Mouse (Mus musculus) myocyte (in vitro differentiated cells): ENCODE measurements around the gene Stk38.

Experiments
- CEBPB ChIP-seq: IDR thresholded peaks from 2 replicates; pipeline ENCODE4 v1.6.1; 2011; ENCODE audit warnings: mild to moderate bottlenecking, moderate library complexity; ENCODE audit not compliant: poor library complexity, insufficient read depth, severe bottlenecking
- E2F4 ChIP-seq: IDR thresholded peaks from one replicate; pipeline ENCODE4 v1.6.1; 2011; ENCODE audit warnings: mild to moderate bottlenecking, control low read depth, moderate library complexity; ENCODE audit not compliant: insufficient read depth
- MAX ChIP-seq: IDR thresholded peaks from one replicate; pipeline ENCODE4 v1.6.1; 2011; ENCODE audit warnings: low read depth, mild to moderate bottlenecking, control low read depth
- MYOG ChIP-seq, 3 experiments: IDR thresholded peaks; one replicate each; pipeline ENCODE4 v1.6.1; 2011; ENCODE audit warnings: control low read depth in 2 of 3, low read depth in 2 of 3, mild to moderate bottlenecking in 2 of 3; ENCODE audit not compliant: insufficient read length in 2 of 3, control insufficient read depth in 1 of 3, insufficient read depth in 1 of 3
- POLR2A ChIP-seq: IDR thresholded peaks from one replicate; pipeline ENCODE4 v1.6.1; 2011; ENCODE audit warnings: low read depth, mild to moderate bottlenecking, control low read depth, moderate library complexity; ENCODE audit not compliant: insufficient read length
- POLR2AphosphoS2 ChIP-seq: IDR thresholded peaks from one replicate; pipeline ENCODE4 v1.6.1; 2011; ENCODE audit warnings: low read depth, control low read depth; ENCODE audit not compliant: insufficient read length
- TCF12 ChIP-seq: IDR thresholded peaks from one replicate; pipeline ENCODE4 v1.6.1; 2011; ENCODE audit warnings: mild to moderate bottlenecking, control low read depth; ENCODE audit not compliant: poor library complexity, insufficient read depth, severe bottlenecking
- USF1 ChIP-seq: IDR thresholded peaks from one replicate; pipeline ENCODE4 v1.6.1; 2011; ENCODE audit warnings: low read depth, mild to moderate bottlenecking, control low read depth, moderate library complexity

- TF ChIP-seq POLR2AphosphoS2 (peak; percentile 62), MAX (no peak), USF1 (no peak), POLR2A (peak; percentile 21), E2F4 (no peak), TCF12 (peak; percentile 100), MYOG (IDR thresholded peaks at IDR 0.05; ENCODE audit: control insufficient read depth in 1 of 3, insufficient read depth in 1 of 3, insufficient read length in 2 of 3, low read depth in 2 of 3) (peak; percentile 99 to 100 (median 99)), CEBPB (no peak)
Observed at GRCm38 (mm10) chr17:29056699-29057151, 48.9 kb upstream of the Stk38 start.
